Mouse (Mus musculus): Measurements from ENCODE around the gene Cidec. TPM values are rescaled to one million over a fixed set of nuclear protein-coding genes. Genes with fewer than 3 reads are reported as not detected.

The Cidec gene
- 11.8 and 12.8 TPM in 2 replicates for polyA plus RNA-seq (2015; fragmentation: Nextera tagmentation; extraction: Ambion mirVana)

GRCm38 (mm10) chr6:113435664-113436205, at the start of gene Cidec:
Gene Cidec (minus strand): TSS chr6:113435760.
- H3K4me1 ChIP-seq (replicated peaks), result 0 out of 2 replicates have a peak, but pooled peaks cover 2% of the 10 kb centered on the region
- WGBS, result 82% methylated on average over 9 of the region's 9 CpGs
- H3K9ac ChIP-seq, result no peak within 1 kb of the TSS
- ATAC-seq, result no peak
- H3K4me3 ChIP-seq (replicated peaks), result no peak within 1 kb of the TSS
- 0 out of 2 replicates have a peak within 1 kb of the TSS, but pooled peaks have one; percentile 54 for H3K27ac ChIP-seq
- peak within 1 kb of the TSS; percentile 35; the same call in 1 of the 2 replicates for H3K4me2 ChIP-seq (replicated peaks)
- no peaks in the 10 kb centered on the region for H3K27me3 ChIP-seq (replicated peaks)
- no peaks in the 10 kb centered on the region for H3K36me3 ChIP-seq
- no peaks in the 10 kb centered on the region for H3K9me3 ChIP-seq

DNA sequence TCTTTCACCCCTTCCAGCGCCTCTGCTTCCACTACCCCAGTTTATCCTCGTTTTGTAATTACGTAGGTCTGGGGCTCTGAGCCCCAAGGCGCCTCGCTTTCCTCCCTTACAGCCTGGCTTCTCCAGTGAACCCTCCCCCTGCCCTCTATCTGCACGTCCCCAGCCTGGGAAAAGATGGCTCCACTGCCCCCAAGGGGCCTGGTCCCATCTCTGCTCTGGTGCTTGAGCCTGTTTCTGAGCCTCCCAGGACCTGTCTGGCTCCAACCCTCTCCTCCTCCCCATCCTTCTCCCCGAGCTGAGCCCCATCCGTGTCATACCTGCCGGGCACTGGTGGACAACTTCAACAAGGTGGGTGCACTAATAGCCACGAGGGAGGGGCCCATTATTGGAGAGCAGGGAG, 48.2 kb upstream of the Cidec start:
- ATAC-seq, result peak; percentile 24
- Histone ChIP-seq H3K27ac (peak overlapping the region; percentile 52), H3K4me2 (replicated peaks) (peak overlapping the region; percentile 87), H3K4me1 (replicated peaks) (peaks cover 23% of the 10 kb centered on the region), H3K4me3 (replicated peaks) (peak overlapping the region; percentile 58), H3K9me3 (no peaks in the 10 kb centered on the region), H3K9ac (peak overlapping the region; percentile 55), H3K27me3 (replicated peaks) (peaks cover 24% of the 10 kb centered on the region), H3K36me3 (no peaks in the 10 kb centered on the region)
- WGBS, result 7% methylated on average over 10 of the region's 10 CpGs

GRCm38 (mm10) chr6:113483100-113483615, 47.6 kb upstream of the Cidec start, which contains the start of gene Creld1:
Gene Creld1 (plus strand): TSS chr6:113483297.
- H3K4me1 ChIP-seq (replicated peaks), result peaks cover 23% of the 10 kb centered on the region
- H3K9me3 ChIP-seq, result no peaks in the 10 kb centered on the region
- under 1% methylated on average over 26 of the region's 26 CpGs for WGBS

GRCm38 (mm10) chr6:113482477-113483099, 47.0 kb upstream of the Cidec start:
- Histone ChIP-seq H3K9me3 (no peaks in the 10 kb centered on the region), H3K36me3 (no peaks in the 10 kb centered on the region), H3K27ac (peak overlapping the region; percentile 90), H3K9ac (peak overlapping the region; percentile 62), H3K4me2 (replicated peaks) (peak overlapping the region; percentile 87), H3K4me1 (replicated peaks) (peaks cover 18% of the 10 kb centered on the region), H3K4me3 (replicated peaks) (peak overlapping the region; percentile 58), H3K27me3 (replicated peaks) (peaks cover 24% of the 10 kb centered on the region)
- 2% methylated on average over 65 of the region's 65 CpGs for WGBS
- ATAC-seq, result peak; percentile 61

More at GRCm38 (mm10) chr6:113483100-113483615, 47.6 kb upstream of the Cidec start, which contains the start of gene Creld1:
- peak within 1 kb of the TSS; percentile 58 for H3K4me3 ChIP-seq (replicated peaks)
- peak within 1 kb of the TSS; percentile 90 for H3K27ac ChIP-seq
- ATAC-seq, result peak; percentile 97
- peaks cover 24% of the 10 kb centered on the region for H3K27me3 ChIP-seq (replicated peaks)
- peak within 1 kb of the TSS; percentile 62 for H3K9ac ChIP-seq
- H3K4me2 ChIP-seq (replicated peaks), result peak within 1 kb of the TSS; percentile 87
- H3K36me3 ChIP-seq, result no peaks in the 10 kb centered on the region

GRCm38 (mm10) chr6:113480555-113481373, 45.2 kb upstream of the Cidec start:
- no peak for ATAC-seq
- no peak overlapping the region for H3K27ac ChIP-seq
- H3K4me3 ChIP-seq (replicated peaks), result no peak overlapping the region
- H3K36me3 ChIP-seq, result no peaks in the 10 kb centered on the region
- peaks cover 24% of the 10 kb centered on the region for H3K27me3 ChIP-seq (replicated peaks)
- no peaks in the 10 kb centered on the region for H3K9me3 ChIP-seq
- peaks cover 15% of the 10 kb centered on the region for H3K4me1 ChIP-seq (replicated peaks)
- 63% methylated on average over 18 of the region's 18 CpGs for WGBS
- no peak overlapping the region for H3K9ac ChIP-seq
- no peak overlapping the region for H3K4me2 ChIP-seq (replicated peaks)

DNA sequence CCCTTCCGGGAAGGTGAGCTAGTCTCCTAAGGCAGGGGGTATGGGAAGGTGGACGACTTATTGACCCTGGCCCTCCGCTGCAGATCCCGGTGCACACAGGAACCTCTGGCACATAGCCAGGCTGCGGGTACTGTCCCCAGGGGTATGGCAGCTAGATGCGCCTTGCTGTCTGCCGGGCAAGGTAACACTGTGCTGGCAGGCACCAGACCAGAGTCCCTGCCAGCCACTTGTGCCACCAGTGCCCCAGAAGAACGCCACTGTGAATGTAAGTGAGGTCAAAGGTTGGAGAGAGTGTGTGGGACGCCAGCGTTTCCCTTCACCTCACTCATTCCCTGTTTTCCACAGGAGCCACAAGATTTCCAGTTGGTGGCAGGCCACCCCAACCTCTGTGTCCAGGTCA, 43.3 kb upstream of the Cidec start:
- 78% methylated on average over 10 of the region's 10 CpGs for WGBS
- no peak for ATAC-seq
- H3K4me2 ChIP-seq (replicated peaks), result no peak overlapping the region
- no peaks in the 10 kb centered on the region for H3K36me3 ChIP-seq
- H3K9me3 ChIP-seq, result no peaks in the 10 kb centered on the region
- no peak overlapping the region for H3K4me3 ChIP-seq (replicated peaks)
- H3K4me1 ChIP-seq (replicated peaks), result peaks cover 13% of the 10 kb centered on the region
- H3K27me3 ChIP-seq (replicated peaks), result peaks cover 24% of the 10 kb centered on the region
- no peak overlapping the region for H3K9ac ChIP-seq
- H3K27ac ChIP-seq, result no peak overlapping the region

DNA sequence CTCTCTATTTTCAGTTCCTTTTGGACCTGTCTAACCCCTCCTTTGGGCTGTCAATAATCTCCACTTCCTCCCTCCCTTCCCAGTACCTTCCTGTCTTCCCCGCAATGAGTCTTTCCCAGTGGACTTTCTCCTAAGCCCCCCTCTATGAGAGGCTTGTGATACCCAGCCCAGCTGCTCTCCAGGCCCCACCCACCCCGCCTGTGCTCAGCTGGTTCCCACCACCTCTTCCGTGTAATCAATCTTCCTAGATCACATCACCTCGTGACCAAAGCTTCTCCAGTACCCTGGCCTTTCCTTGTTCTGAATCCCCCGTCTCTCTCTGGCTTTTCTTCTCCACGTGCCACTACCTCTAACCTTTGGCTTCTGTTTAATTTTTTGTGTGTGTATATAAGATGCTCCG, 41.8 kb upstream of the Cidec start:
- H3K27me3 ChIP-seq (replicated peaks), result peaks cover 20% of the 10 kb centered on the region
- H3K9ac ChIP-seq, result no peak overlapping the region
- 0 out of 2 replicates have a peak, but pooled peaks have one; percentile 7 for ATAC-seq
- WGBS, result 23% methylated on average over 7 of the region's 7 CpGs
- no peak overlapping the region for H3K4me2 ChIP-seq (replicated peaks)
- no peaks in the 10 kb centered on the region for H3K36me3 ChIP-seq
- no peaks in the 10 kb centered on the region for H3K9me3 ChIP-seq
- peaks cover 4% of the 10 kb centered on the region for H3K4me1 ChIP-seq (replicated peaks)
- H3K4me3 ChIP-seq (replicated peaks), result no peak overlapping the region
- H3K27ac ChIP-seq, result no peak overlapping the region

DNA sequence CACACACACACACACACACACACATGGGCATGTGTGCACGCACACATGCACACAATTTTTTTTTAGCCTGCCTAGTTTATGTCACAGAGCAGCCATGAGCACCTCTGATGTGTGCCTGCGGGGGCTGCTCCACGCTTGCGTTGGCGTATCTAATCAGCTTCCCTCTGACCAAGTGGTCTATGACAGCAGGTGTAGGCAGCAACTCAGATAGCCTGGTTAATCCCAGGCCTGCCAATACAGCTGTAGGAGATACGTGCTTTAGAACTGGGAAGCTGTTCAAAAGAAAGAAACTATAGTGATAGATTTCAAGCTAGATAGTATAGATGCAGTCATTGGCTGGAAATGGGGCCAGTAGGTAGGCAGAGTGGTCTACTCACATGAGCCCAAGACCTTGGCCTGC, 38.2 kb upstream of the Cidec start:
- H3K27ac ChIP-seq, result no peak overlapping the region
- no peak for ATAC-seq
- 86% methylated on average over 6 of the region's 6 CpGs for WGBS
- H3K9me3 ChIP-seq, result no peaks in the 10 kb centered on the region
- H3K9ac ChIP-seq, result no peak overlapping the region
- no peaks in the 10 kb centered on the region for H3K36me3 ChIP-seq
- H3K4me1 ChIP-seq (replicated peaks), result peaks cover 23% of the 10 kb centered on the region
- no peak overlapping the region for H3K4me3 ChIP-seq (replicated peaks)
- no peak overlapping the region for H3K4me2 ChIP-seq (replicated peaks)
- no peaks in the 10 kb centered on the region for H3K27me3 ChIP-seq (replicated peaks)

DNA sequence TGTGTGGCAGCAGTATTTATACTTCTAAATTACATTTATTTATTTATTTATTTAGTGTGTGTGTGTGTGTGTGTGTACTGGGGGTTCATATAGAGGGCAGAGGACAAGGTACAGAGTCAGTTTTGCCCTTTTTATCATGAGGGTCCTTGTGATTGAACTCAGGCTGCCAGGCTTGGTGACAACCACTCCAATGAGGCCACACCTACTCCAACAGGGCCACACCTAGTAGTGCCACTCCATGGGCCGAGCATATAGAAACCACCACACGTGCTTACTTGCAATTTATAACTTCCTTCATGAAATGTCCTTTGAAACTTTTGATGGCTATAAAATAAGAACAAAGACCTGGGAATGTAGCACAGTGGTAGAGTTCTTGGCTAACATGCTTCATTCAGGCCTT, 37.7 kb upstream of the Cidec start:
- H3K9me3 ChIP-seq, result no peaks in the 10 kb centered on the region
- H3K9ac ChIP-seq, result no peak overlapping the region
- H3K4me2 ChIP-seq (replicated peaks), result no peak overlapping the region
- no peak overlapping the region for H3K27ac ChIP-seq
- H3K4me1 ChIP-seq (replicated peaks), result peaks cover 23% of the 10 kb centered on the region
- 48% methylated on average over 2 of the region's 2 CpGs for WGBS
- H3K36me3 ChIP-seq, result no peaks in the 10 kb centered on the region
- no peak overlapping the region for H3K4me3 ChIP-seq (replicated peaks)
- peak; percentile 46 for ATAC-seq
- no peaks in the 10 kb centered on the region for H3K27me3 ChIP-seq (replicated peaks)

GRCm38 (mm10) chr6:113472061-113472460, 36.5 kb upstream of the Cidec start:
- Histone ChIP-seq H3K4me3 (replicated peaks) (no peak overlapping the region; the same call in 1 of the 2 replicates), H3K27ac (peak overlapping the region; percentile 63), H3K27me3 (replicated peaks) (no peaks in the 10 kb centered on the region), H3K4me2 (replicated peaks) (peak overlapping the region; percentile 67), H3K9me3 (no peaks in the 10 kb centered on the region), H3K9ac (peak overlapping the region; percentile 55; the same call in 1 of the 2 replicates), H3K4me1 (replicated peaks) (peaks cover 23% of the 10 kb centered on the region), H3K36me3 (no peaks in the 10 kb centered on the region)
- WGBS, result 66% methylated on average over 10 of the region's 10 CpGs
- ATAC-seq, result peak; percentile 9; the same call in 1 of the 2 replicates

- H3K9me3 ChIP-seq, result no peaks in the 10 kb centered on the region
- peak within 1 kb of the TSS; percentile 55 for H3K9ac ChIP-seq
- H3K27me3 ChIP-seq (replicated peaks), result no peaks in the 10 kb centered on the region
- peaks cover 23% of the 10 kb centered on the region for H3K4me1 ChIP-seq (replicated peaks)
- H3K36me3 ChIP-seq, result no peaks in the 10 kb centered on the region
- H3K27ac ChIP-seq, result peak within 1 kb of the TSS; percentile 63
- peak within 1 kb of the TSS; percentile 67 for H3K4me2 ChIP-seq (replicated peaks)
- whole genome bisulfite sequencing, result 17% methylated on average over 12 of the region's 12 CpGs
- ATAC-seq, result peak; percentile 75
- peak within 1 kb of the TSS; percentile 30 for H3K4me3 ChIP-seq (replicated peaks)
These were observed 35.9 kb upstream of the Cidec start, which contains the start of gene Il17rc for GRCm38 (mm10) chr6:113471297-113471936. Gene Il17rc (plus strand): TSS chr6:113471427.
